Mouse (Mus musculus) kidney, embryonic 15.5 days (tissue): ENCODE measurements around the gene Lypd8. TPM values are rescaled to one million over a fixed set of nuclear protein-coding genes. Genes with fewer than 3 reads are reported as not detected.
A peak's percentile ranks its signal among the peaks of the same experiment; 100 is the strongest.

Experiments used
- ATAC-seq: fragments of 200-750 bp; cut with Nextera tagmentation; replicated peaks from 2 replicates; pipeline ENCODE4 v1.8.0; 2017; ENCODE audit warnings: moderate TSS enrichment; ENCODE audit not compliant: low FRiP score
- H3K27ac ChIP-seq: fragments of 300-500 bp; sonication (generic); 2 replicates; pipeline ENCODE4 v1.5.1; 2015; ENCODE audit warnings: mild to moderate bottlenecking, inconsistent platforms
- H3K27me3 ChIP-seq: fragments of 300-500 bp; sonication (generic); 2 replicates; pipeline ENCODE4 v1.6.1; 2015; ENCODE audit warnings: inconsistent platforms
- H3K36me3 ChIP-seq: fragments of 300-500 bp; sonication (generic); 2 replicates; pipeline ENCODE4 v1.6.1; 2015; ENCODE audit warnings: inconsistent platforms
- H3K4me1 ChIP-seq: fragments of 300-500 bp; sonication (generic); 2 replicates; pipeline ENCODE4 v1.6.1; 2015; ENCODE audit warnings: inconsistent platforms
- H3K4me2 ChIP-seq: fragments of 300-500 bp; sonication (generic); 2 replicates; pipeline ENCODE4 v1.6.1; 2015; ENCODE audit warnings: moderate library complexity, mild to moderate bottlenecking, inconsistent platforms
- H3K4me3 ChIP-seq: fragments of 300-500 bp; sonication (generic); replicated peaks from 2 replicates; pipeline ENCODE4 v1.5.1; 2015; ENCODE audit warnings: mild to moderate bottlenecking, inconsistent platforms
- H3K9ac ChIP-seq: fragments of 300-500 bp; sonication (generic); 2 replicates; pipeline ENCODE4 v1.6.1; 2015; ENCODE audit warnings: mild to moderate bottlenecking, inconsistent platforms
- H3K9me3 ChIP-seq: fragments of 300-500 bp; sonication (generic); replicated peaks from 2 replicates; pipeline ENCODE4 v1.6.1; 2016; ENCODE audit warnings: inconsistent platforms
- WGBS: fragments of 180-500 bp; shearing (Covaris S2); methylation state at CpG from one replicate; pipeline ENCODE4 v1.1.7; 2015; ENCODE audit warnings: mixed read lengths; 5-methylcytosine and 5-hydroxymethylcytosine counted together
- polyA plus RNA-seq: library from polyadenylated mRNA; unstranded; fragments of >200 nt; fragmentation: Nextera tagmentation; extraction: Ambion mirVana; gene quantifications from 2 replicates; pipeline ENCODE4 v1.2.1, GENCODE M21; 2015

Lypd8 gene
- polyA plus RNA-seq: 0.23 and 4.5 TPM in 2 replicates

DNA sequence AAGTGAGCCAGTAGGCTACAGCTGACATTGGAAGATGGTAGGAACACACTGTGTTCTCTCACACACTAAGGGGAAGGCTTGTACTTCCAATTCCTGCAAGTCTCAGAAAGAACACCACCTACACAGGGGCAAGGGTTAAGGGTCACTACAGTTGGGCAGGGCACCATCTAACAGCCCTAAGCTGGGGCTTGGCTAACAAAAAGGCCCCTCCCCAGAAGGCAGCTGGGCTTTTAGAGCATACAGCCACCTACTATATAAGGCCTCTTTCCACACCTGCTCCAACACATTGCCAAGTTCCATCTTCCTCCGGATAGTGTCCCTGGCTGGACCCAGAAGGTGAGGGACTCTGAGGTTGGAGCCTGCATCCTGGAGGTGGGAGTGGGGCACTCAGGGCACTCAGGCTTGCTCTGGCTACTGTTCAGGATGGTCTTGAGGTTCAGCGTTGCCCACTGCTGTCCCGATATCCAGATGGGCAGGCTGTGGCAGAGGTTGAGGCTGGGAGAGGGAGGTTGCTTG lies at the start of gene Lypd8:
Gene Lypd8, plus strand, starts transcription at position 281 of the 516 bp plus-strand sequence.
- no peaks in the 10 kb centered on the region for H3K36me3 ChIP-seq
- no peak within 1 kb of the TSS for H3K27ac ChIP-seq
- no peak within 1 kb of the TSS for H3K4me3 ChIP-seq
- no peak within 1 kb of the TSS for H3K4me2 ChIP-seq
- H3K4me1 ChIP-seq: no peaks in the 10 kb centered on the region
- 88% methylated on average over 3 of the region's 3 CpGs for WGBS
- no peaks in the 10 kb centered on the region for H3K9me3 ChIP-seq
- H3K9ac ChIP-seq: no peak within 1 kb of the TSS
- no peak for ATAC-seq
- no peaks in the 10 kb centered on the region for H3K27me3 ChIP-seq

DNA sequence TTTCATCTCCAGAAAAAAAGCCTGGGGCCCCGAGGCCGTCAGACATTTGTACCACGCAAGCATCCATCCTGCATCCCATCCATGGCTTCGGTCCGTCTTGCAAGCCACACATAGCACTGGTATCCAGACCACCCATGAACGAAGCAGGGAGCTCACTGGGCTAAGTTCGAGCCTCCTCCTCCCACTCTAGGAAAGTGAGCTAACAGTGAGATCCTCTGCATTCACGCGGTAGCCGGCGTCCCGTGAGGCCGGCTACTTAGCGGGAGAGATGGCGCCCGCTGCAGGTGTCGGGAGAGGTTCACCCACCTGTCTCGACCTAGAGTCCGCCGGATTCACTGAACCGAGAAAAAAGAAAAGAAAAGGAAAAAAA lies 49.0 kb upstream of the Lypd8 start:
- H3K4me3 ChIP-seq: peak overlapping the region; percentile 92
- peak overlapping the region; percentile 78 for H3K4me2 ChIP-seq
- no peaks in the 10 kb centered on the region for H3K9me3 ChIP-seq
- peaks cover 31% of the 10 kb centered on the region for H3K4me1 ChIP-seq
- peaks cover 45% of the 10 kb centered on the region for H3K36me3 ChIP-seq
- ATAC-seq: peak; percentile 22
- no peaks in the 10 kb centered on the region for H3K27me3 ChIP-seq
- H3K9ac ChIP-seq: peak overlapping the region; percentile 94
- WGBS: under 1% methylated on average over 21 of the region's 21 CpGs
- H3K27ac ChIP-seq: peak overlapping the region; percentile 86

DNA sequence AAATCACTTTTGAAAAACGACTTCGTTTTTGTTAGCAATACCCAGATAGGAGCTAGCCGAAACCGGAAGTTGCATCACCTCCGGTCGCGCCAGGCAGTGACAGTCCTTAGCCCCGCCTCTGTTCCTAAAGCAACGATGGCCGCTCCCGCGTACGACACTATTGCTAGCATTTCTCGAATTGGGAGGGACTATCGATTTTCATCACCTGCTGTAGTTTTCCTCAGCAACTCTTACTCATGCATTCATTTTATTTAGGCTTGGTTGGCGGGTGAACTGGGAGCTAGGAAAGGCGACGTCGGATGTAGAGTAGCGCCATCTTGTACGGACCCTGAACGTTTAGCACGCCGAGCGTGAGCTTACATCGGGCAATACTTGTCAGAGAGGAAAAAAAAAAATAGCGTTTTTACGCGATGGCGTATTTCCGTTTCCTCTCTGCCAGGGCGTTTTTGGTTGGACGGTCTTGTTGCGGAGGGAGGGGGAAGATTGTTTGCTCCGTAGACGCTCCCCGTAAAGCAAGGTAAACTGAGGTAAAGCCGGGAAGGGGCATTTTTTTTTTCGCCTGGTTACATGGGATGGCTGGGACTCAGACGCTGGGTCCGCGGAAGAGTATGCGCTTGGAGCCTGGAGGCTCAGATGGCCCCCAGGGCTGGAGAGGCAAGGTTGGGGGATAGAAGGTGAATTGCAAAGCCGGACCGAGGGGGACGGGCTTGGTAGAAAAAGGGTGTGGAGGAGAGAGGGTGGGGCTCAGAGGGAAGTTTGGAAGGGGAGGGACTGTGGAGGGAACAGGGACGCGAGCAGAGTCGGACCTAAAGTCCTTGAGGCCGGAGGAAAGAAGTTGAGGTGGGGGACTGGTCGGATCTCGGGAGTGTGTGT lies 48.3 kb upstream of the Lypd8 start, which contains the start of the genes Zfp672 and Sh3bp5l:
Gene Zfp672, minus strand, starts transcription at position 64 of the 873 bp plus-strand sequence.
Gene Sh3bp5l, plus strand, starts transcription at position 449 of the 873 bp plus-strand sequence.
- H3K9me3 ChIP-seq: no peaks in the 10 kb centered on the region
- peaks cover 31% of the 10 kb centered on the region for H3K4me1 ChIP-seq
- H3K27me3 ChIP-seq: no peaks in the 10 kb centered on the region
- WGBS: under 1% methylated on average over 52 of the region's 52 CpGs
- peak within 1 kb of the TSS; percentile 86 for H3K27ac ChIP-seq
- peaks cover 47% of the 10 kb centered on the region for H3K36me3 ChIP-seq
- peak within 1 kb of the TSS; percentile 94 for H3K9ac ChIP-seq
- peak within 1 kb of the TSS; percentile 78 for H3K4me2 ChIP-seq
- H3K4me3 ChIP-seq: peak within 1 kb of the TSS; percentile 92
- peak; percentile 93 for ATAC-seq

DNA sequence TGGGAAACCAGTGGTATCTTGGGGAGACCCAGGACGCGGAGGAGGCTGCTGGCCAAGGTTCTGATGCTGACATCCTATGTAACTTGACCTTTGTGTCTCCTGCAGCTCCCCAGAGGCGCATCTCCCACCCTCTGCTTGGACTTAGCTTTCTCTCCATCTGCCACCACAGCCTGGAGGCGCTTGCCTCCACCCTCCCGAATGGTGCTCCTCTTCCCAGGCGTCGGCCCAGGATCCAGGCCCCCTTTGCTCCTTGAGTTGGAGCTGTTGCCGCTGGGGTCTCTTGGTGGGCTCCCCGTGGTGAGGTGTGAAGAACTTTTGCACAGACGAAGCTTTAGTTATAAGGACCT lies 47.7 kb upstream of the Lypd8 start:
- H3K4me1 ChIP-seq: peaks cover 31% of the 10 kb centered on the region
- H3K27me3 ChIP-seq: no peaks in the 10 kb centered on the region
- H3K4me2 ChIP-seq: peak overlapping the region; percentile 78
- H3K9ac ChIP-seq: peak overlapping the region; percentile 94
- peak overlapping the region; percentile 92 for H3K4me3 ChIP-seq
- ATAC-seq: peak; percentile 21; the same call in 1 of the 2 replicates
- peak overlapping the region; percentile 86; the same call in 1 of the 2 replicates for H3K27ac ChIP-seq
- no peaks in the 10 kb centered on the region for H3K9me3 ChIP-seq
- peaks cover 52% of the 10 kb centered on the region for H3K36me3 ChIP-seq
- 16% methylated on average over 10 of the region's 10 CpGs for WGBS

DNA sequence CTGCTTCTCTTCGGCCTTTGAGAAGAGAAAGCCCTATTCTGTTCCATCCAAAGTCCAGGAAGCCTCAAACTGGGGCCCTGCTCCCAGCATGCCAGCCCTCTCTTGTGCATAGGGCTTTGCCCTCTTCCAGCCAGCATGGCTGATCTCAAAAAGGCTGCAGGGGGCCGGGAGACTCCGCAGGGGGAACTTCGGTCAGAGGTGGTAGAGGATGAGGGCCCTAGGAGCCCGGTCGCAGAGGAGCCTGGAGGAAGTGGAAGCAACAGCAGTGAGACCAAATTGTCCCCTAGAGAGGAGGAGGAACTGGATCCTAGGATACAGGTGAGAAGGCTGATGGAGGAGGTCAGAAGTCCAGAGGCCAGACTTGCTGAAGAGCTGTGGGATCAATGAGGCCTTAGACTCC lies 47.3 kb upstream of the Lypd8 start:
- 93% methylated on average over 6 of the region's 6 CpGs for WGBS

DNA sequence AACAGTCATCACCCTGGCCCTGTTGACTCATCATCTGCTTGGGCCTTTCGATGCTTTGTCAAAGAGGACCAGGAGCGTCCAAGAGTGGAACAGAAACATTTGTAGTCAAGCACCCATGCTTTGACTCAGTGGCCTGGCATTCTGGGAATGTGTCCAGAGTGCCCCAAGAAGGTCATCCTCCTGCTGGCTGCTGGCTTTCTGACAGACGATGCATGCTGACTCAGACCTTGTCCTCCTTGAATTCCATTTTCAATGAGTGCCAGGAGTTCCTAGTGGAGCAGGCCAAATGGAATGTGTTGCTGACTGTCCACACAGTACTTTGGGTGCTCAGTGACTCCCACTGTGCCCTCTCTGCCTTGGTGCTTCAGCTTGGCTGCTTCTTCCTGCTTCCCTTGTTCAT lies 44.1 kb upstream of the Lypd8 start:
- Histone ChIP-seq H3K4me3 (no peak overlapping the region), H3K9ac (no peak overlapping the region), H3K27ac (no peak overlapping the region), H3K36me3 (peaks cover 65% of the 10 kb centered on the region), H3K9me3 (no peaks in the 10 kb centered on the region), H3K4me2 (no peak overlapping the region), H3K4me1 (peaks cover 20% of the 10 kb centered on the region), H3K27me3 (no peaks in the 10 kb centered on the region)
- no peak for ATAC-seq
- 72% methylated on average over 3 of the region's 3 CpGs for WGBS

More for the DNA sequence above, 47.3 kb upstream of the Lypd8 start:
- H3K9ac ChIP-seq: peak overlapping the region; percentile 94
- peaks cover 55% of the 10 kb centered on the region for H3K36me3 ChIP-seq
- peak overlapping the region; percentile 78 for H3K4me2 ChIP-seq
- peaks cover 31% of the 10 kb centered on the region for H3K4me1 ChIP-seq
- H3K27ac ChIP-seq: no peak overlapping the region
- no peaks in the 10 kb centered on the region for H3K27me3 ChIP-seq
- peak overlapping the region; percentile 92 for H3K4me3 ChIP-seq
- H3K9me3 ChIP-seq: no peaks in the 10 kb centered on the region
- no peak for ATAC-seq

DNA sequence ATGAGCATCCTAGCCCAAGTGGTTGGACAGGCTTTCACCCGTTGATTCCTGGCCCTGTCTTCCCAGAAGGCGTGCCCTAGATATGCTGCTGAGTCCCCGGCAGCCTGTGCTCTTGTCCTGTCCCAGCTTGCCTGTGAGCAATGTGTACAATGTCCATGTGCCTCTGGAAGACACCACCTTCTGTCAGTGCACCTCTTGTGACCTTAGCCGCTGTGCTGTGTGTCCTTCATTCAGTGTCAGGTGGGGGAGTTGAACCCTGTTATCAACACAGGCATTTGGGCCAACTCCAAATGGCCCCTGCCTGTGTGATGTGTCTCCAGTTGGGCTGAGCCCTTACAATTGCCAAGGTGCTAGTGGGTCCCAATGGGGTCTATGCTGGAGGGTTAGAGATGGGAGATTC lies 32.1 kb upstream of the Lypd8 start:
- no peak overlapping the region for H3K4me2 ChIP-seq
- ATAC-seq: no peak
- H3K4me1 ChIP-seq: no peaks in the 10 kb centered on the region
- H3K9ac ChIP-seq: no peak overlapping the region
- no peak overlapping the region for H3K27ac ChIP-seq
- whole genome bisulfite sequencing: 89% methylated on average over 4 of the region's 4 CpGs
- peaks cover 54% of the 10 kb centered on the region for H3K36me3 ChIP-seq
- no peaks in the 10 kb centered on the region for H3K27me3 ChIP-seq
- H3K9me3 ChIP-seq: no peaks in the 10 kb centered on the region
- H3K4me3 ChIP-seq: no peak overlapping the region

DNA sequence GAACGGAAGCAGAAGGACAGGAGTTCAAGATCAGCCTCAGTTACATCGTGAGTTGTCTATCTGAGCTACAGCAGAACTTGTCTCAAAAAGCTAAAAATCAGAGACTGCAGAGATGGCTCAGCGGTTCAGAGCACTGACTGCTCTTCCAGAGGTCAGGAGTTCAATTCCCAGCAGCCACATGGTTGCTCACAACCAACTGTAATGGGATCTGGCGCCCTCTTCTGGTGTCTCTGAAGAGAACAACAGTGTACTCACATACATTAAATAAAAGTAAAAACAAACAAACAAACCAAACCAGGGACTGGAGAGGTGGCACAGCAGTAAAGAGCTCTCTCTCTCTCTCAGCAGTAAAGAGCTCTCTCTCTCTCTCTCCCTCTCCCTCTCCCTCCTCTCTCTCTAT lies 28.2 kb upstream of the Lypd8 start:
- Histone ChIP-seq H3K4me2 (no peak overlapping the region), H3K27me3 (no peaks in the 10 kb centered on the region), H3K36me3 (peaks cover 22% of the 10 kb centered on the region), H3K4me1 (no peaks in the 10 kb centered on the region), H3K4me3 (no peak overlapping the region), H3K27ac (no peak overlapping the region), H3K9ac (no peak overlapping the region), H3K9me3 (no peaks in the 10 kb centered on the region)
- ATAC-seq: no peak
- 70% methylated on average over 4 of the region's 4 CpGs for WGBS

DNA sequence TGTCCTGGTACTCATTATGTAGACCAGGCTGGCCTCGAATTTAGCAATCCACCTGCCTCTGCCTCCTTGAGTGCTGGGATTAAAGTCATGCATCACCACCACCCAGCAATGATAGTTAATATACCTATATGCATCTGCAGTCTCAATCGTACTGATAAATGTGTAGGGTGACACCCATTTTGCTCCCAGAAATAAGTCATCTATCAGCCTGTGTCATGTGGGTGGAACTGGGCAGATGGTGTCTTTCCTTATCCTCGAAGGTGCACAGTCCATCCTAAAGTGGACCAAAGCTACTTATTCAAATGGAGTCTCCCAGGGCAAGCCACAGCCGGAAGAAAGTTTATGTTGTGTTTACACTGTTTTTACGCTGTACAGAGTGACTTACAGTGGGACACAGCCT lies 27.7 kb upstream of the Lypd8 start:
- no peak overlapping the region for H3K27ac ChIP-seq
- 70% methylated on average over 5 of the region's 5 CpGs for WGBS
- H3K36me3 ChIP-seq: peaks cover 16% of the 10 kb centered on the region
- H3K9me3 ChIP-seq: no peaks in the 10 kb centered on the region
- H3K4me3 ChIP-seq: no peak overlapping the region
- no peak overlapping the region for H3K9ac ChIP-seq
- ATAC-seq: no peak; the same call in 1 of the 2 replicates
- H3K4me2 ChIP-seq: no peak overlapping the region
- no peaks in the 10 kb centered on the region for H3K27me3 ChIP-seq
- H3K4me1 ChIP-seq: no peaks in the 10 kb centered on the region

DNA sequence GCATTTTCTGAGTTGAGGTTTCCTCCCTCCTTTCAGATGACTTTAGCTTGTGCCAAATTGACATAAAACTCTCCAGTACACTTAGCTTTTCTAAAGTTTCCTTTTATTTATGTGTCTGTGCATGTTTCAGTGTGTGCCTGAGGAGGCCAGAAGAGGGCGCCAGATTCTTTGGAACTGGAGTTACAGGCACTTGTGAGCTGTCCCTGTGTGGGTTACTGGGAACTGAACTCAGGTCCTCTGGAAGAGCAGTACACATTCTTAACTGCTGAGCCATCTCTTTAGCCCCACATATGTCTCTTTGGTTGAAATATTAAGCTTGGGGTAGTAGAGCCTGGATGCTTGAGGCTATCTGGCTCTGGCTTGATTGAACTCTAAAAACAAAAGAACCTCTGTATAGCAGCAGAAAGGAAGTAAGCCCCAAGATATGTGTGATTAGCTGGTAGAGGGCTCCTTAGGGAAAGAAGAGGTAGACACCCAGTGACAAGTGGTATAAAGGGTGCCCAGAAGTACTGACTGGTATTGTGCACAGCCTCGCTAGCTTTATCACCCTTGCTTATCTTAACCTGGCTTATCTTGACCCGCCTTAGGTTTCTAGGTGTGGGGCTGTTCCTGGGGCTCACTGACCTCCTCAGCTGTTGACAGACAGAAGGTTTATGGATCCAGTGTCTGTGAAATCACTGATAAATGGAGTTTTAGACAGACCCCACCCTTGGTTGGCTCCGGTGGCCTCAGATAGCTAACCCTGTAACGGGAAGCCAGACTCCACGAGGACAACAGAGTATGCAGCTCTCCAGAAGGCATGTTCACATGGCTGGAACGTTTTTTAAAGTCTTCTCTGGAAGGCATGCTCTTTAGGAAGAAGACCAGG lies 25.9 kb upstream of the Lypd8 start:
- no peaks in the 10 kb centered on the region for H3K9me3 ChIP-seq
- no peak overlapping the region for H3K4me2 ChIP-seq
- 50% methylated on average over 7 of the region's 7 CpGs for WGBS
- H3K27me3 ChIP-seq: no peaks in the 10 kb centered on the region
- H3K36me3 ChIP-seq: 0 out of 2 replicates have a peak, but pooled peaks cover 3% of the 10 kb centered on the region
- no peaks in the 10 kb centered on the region for H3K4me1 ChIP-seq
- ATAC-seq: peak; percentile 40; the same call in 1 of the 2 replicates
- no peak overlapping the region for H3K9ac ChIP-seq
- H3K4me3 ChIP-seq: no peak overlapping the region
- no peak overlapping the region for H3K27ac ChIP-seq

DNA sequence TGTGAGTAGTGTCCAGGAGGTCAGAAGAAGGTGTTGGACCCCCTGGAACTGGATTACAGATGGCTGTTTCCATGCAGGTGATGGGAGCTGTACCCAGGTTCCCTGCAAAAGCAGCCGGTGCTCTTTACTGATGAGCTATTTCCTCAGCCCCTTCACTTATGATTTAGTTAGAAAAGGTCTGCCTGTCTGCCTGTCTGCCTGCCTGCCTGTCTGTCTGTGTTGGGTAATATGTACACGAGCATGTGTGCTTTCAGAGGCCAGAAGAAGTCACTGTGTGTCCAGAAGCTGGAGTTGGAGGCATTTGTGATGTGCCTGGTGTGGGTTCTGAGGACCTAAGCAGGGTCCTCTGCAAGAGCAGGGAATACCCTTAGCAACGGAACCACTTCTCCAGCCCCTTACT lies 25.1 kb upstream of the Lypd8 start:
- WGBS: 85% methylated on average over 3 of the region's 3 CpGs
- no peaks in the 10 kb centered on the region for H3K36me3 ChIP-seq
- H3K27me3 ChIP-seq: no peaks in the 10 kb centered on the region
- no peak overlapping the region for H3K9ac ChIP-seq
- no peaks in the 10 kb centered on the region for H3K4me1 ChIP-seq
- H3K9me3 ChIP-seq: no peaks in the 10 kb centered on the region
- no peak for ATAC-seq
- no peak overlapping the region for H3K4me3 ChIP-seq
- no peak overlapping the region for H3K4me2 ChIP-seq
- H3K27ac ChIP-seq: no peak overlapping the region

DNA sequence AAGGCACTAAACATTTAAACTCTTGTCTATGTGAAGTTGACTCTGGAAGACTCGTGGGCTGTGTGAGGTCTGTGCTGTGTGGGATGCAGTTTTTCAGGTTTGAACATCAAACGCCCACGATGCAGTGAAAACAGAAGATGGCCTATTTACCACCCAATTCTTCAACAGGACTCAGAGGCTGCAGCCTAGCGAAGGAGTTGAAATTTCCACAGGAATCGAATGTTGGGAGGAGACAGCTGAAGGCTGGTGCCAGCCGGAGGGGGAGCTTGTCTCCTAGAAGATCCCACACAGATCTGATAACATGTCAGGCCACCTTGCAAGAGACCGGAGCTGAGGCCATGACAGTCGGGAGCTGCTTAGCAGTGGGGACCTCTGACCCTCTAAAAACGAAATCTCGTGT lies 24.4 kb upstream of the Lypd8 start:
- Histone ChIP-seq H3K9me3 (no peaks in the 10 kb centered on the region), H3K27ac (no peak overlapping the region), H3K27me3 (no peaks in the 10 kb centered on the region), H3K4me3 (no peak overlapping the region), H3K4me1 (no peaks in the 10 kb centered on the region), H3K36me3 (no peaks in the 10 kb centered on the region), H3K4me2 (no peak overlapping the region), H3K9ac (no peak overlapping the region)
- WGBS: 36% methylated on average over 10 of the region's 10 CpGs
- ATAC-seq: no peak
